Mouse (Mus musculus): Measurements from ENCODE around the gene Mapk9. TPM values are rescaled to one million over a fixed set of nuclear protein-coding genes. Genes with fewer than 3 reads are reported as not detected.

Mapk9 gene
- total RNA-seq, 1 experiment from 2014 or later = 43.4 TPM

- ATAC-seq (replicated peaks; ENCODE audit: insufficient number of reproducible peaks, low FRiP score, low TSS enrichment, poor library complexity, severe bottlenecking) = no peak
Observed at GRCm38 (mm10) chr11:49931037-49931625, 84.6 kb downstream of the Mapk9 start.

GRCm38 (mm10) chr11:49931853-49932252 lies 85.3 kb downstream of the Mapk9 start:
- ATAC-seq (replicated peaks; ENCODE audit: insufficient number of reproducible peaks, low FRiP score, low TSS enrichment, poor library complexity, severe bottlenecking) = no peak

GRCm38 (mm10) chr11:49933811-49934210 lies 87.3 kb downstream of the Mapk9 start:
- no peak for ATAC-seq (replicated peaks; ENCODE audit: insufficient number of reproducible peaks, low FRiP score, low TSS enrichment, poor library complexity, severe bottlenecking)

GRCm38 (mm10) chr11:49934322-49934721 lies 87.8 kb downstream of the Mapk9 start:
- no peak for ATAC-seq (replicated peaks; ENCODE audit: insufficient number of reproducible peaks, low FRiP score, low TSS enrichment, poor library complexity, severe bottlenecking)

Other genes with a start within 250 kb of the Mapk9 start
- gene Flt4, start 237.5 kb upstream of the Mapk9 start, total RNA-seq (2017) = 0.48 TPM in 1 of 3 replicates, not detected in the others
- not detected in 3 replicates for gene Scgb3a1, start 183.1 kb upstream of the Mapk9 start, total RNA-seq (2017)
- 46.7 to 79.0 TPM (median 53.2 TPM) in 3 replicates for gene Cnot6, start 134.0 kb upstream of the Mapk9 start, total RNA-seq (2017)
- gene Gfpt2, start 52.6 kb upstream of the Mapk9 start, total RNA-seq (2017) = 0.19 to 1.8 TPM (median 0.49 TPM) in 3 replicates
- 0.29 to 0.96 TPM in 2 of 3 replicates, not detected in the other for gene Rasgef1c, start 55.1 kb downstream of the Mapk9 start, total RNA-seq (2017)
- gene Rnf130, start 178.6 kb downstream of the Mapk9 start, total RNA-seq (2017) = 335 to 628 TPM (median 575 TPM) in 3 replicates

Measured in monocyte, adult 5-6 weeks (primary cell).